Mouse (Mus musculus) midbrain, postnatal 0 days (tissue): Measurements from ENCODE around the gene Mmp10. TPM values are rescaled to one million over a fixed set of nuclear protein-coding genes. Genes with fewer than 3 reads are reported as not detected.

Source experiments
- ATAC-seq: fragments of 200-750 bp; cut with Nextera tagmentation; 2 replicates; pipeline ENCODE4 v1.8.0; 2017; ENCODE audit warnings: moderate number of reproducible peaks, mild to moderate bottlenecking, moderate TSS enrichment, moderate library complexity; ENCODE audit not compliant: low FRiP score
- DNase-seq: peaks from one replicate; pipeline ENCODE4 v3.0.0-alpha.2; 2015; ENCODE audit warnings: low spot score
- H3K27ac ChIP-seq: fragments of 300-500 bp; sonication (generic); 2 replicates; pipeline ENCODE4 v1.5.1; 2014; ENCODE audit warnings: low read depth, mild to moderate bottlenecking, low read length, mixed read lengths
- H3K27me3 ChIP-seq: fragments of 300-500 bp; sonication (generic); 2 replicates; pipeline ENCODE4 v1.6.1; 2014; ENCODE audit warnings: low read length, control low read depth, mixed read lengths; ENCODE audit not compliant: insufficient read depth
- H3K36me3 ChIP-seq: fragments of 300-500 bp; sonication (generic); 2 replicates; pipeline ENCODE4 v1.6.1; 2014; ENCODE audit warnings: low read length, control low read depth, mixed read lengths; ENCODE audit not compliant: insufficient read depth
- H3K4me1 ChIP-seq: fragments of 300-500 bp; sonication (generic); 2 replicates; pipeline ENCODE4 v1.6.1; 2014; ENCODE audit warnings: mild to moderate bottlenecking, control low read depth, antibody characterized with exemption, low read length, mixed read lengths; ENCODE audit not compliant: insufficient read depth
- H3K4me2 ChIP-seq: fragments of 300-500 bp; sonication (generic); 2 replicates; pipeline ENCODE4 v1.6.1; 2014; ENCODE audit warnings: low read depth, mild to moderate bottlenecking, low read length, mixed read lengths; ENCODE audit not compliant: poor library complexity, severe bottlenecking
- H3K4me3 ChIP-seq: fragments of 300-500 bp; sonication (generic); 2 replicates; pipeline ENCODE4 v1.5.1; 2014; ENCODE audit warnings: low read depth, mild to moderate bottlenecking, low read length, moderate library complexity
- H3K9ac ChIP-seq: fragments of 300-500 bp; sonication (generic); replicated peaks from 2 replicates; pipeline ENCODE4 v1.6.1; 2014; ENCODE audit warnings: mild to moderate bottlenecking, low read length, moderate library complexity, mixed read lengths; ENCODE audit not compliant: poor library complexity, severe bottlenecking
- H3K9me3 ChIP-seq: fragments of 300-500 bp; sonication (generic); 2 replicates; pipeline ENCODE4 v1.6.1; 2016; ENCODE audit warnings: low read length, control low read depth
- CTCF ChIP-seq: IDR thresholded peaks from 2 replicates; pipeline ENCODE4 v1.5.1; 2016; ENCODE audit warnings: antibody characterized with exemption, mild to moderate bottlenecking
- WGBS: fragments of 180-500 bp; shearing (Covaris S2); extraction: QIAGEN DNeasy Blood & Tissue Kit; methylation state at CpG from one replicate; pipeline ENCODE4 v1.1.7; 2014; 5-methylcytosine and 5-hydroxymethylcytosine counted together
- polyA plus RNA-seq: library from polyadenylated mRNA; unstranded; fragments of >200 nt; fragmentation: Nextera tagmentation; extraction: Ambion mirVana; gene quantifications from 2 replicates; pipeline ENCODE4 v1.2.1, GENCODE M21; 2015
- total RNA-seq: library from RNA; depleted of rRNA; stranded (reverse); fragments of >200 nt; gene quantifications from 2 replicates; pipeline ENCODE4 v1.2.3, GENCODE M21; 2014; rRNA removed

Gene Mmp10
- total and polyA plus RNA-seq, 2 experiments from 2014 or later, result not detected

GRCm38 (mm10) chr9:7545920-7546319 lies 43.8 kb downstream of the Mmp10 start:
- DNase-seq, result no peak
- H3K9me3 ChIP-seq, result no peaks in the 10 kb centered on the region
- WGBS, result 90% methylated on average over 7 of the region's 7 CpGs

GRCm38 (mm10) chr9:7551943-7552342 lies 49.8 kb downstream of the Mmp10 start:
- no peak for DNase-seq
- H3K4me3 ChIP-seq, result no peak overlapping the region
- no peak overlapping the region for H3K4me2 ChIP-seq
- no peaks in the 10 kb centered on the region for H3K27me3 ChIP-seq
- ATAC-seq, result no peak
- no peaks in the 10 kb centered on the region for H3K36me3 ChIP-seq
- no peak for TF ChIP-seq CTCF
- no peak overlapping the region for H3K9ac ChIP-seq
- no peak overlapping the region for H3K27ac ChIP-seq
- no peaks in the 10 kb centered on the region for H3K4me1 ChIP-seq
- H3K9me3 ChIP-seq, result no peaks in the 10 kb centered on the region

More at GRCm38 (mm10) chr9:7545920-7546319, 43.8 kb downstream of the Mmp10 start:
- H3K4me1 ChIP-seq, result no peaks in the 10 kb centered on the region
- no peak overlapping the region for H3K27ac ChIP-seq
- H3K27me3 ChIP-seq, result no peaks in the 10 kb centered on the region
- no peak overlapping the region for H3K4me3 ChIP-seq
- no peak for ATAC-seq
- no peak overlapping the region for H3K9ac ChIP-seq
- no peaks in the 10 kb centered on the region for H3K36me3 ChIP-seq
- no peak for TF ChIP-seq CTCF
- no peak overlapping the region for H3K4me2 ChIP-seq

- no peak for TF ChIP-seq CTCF
- WGBS, result 86% methylated on average over 3 of the region's 3 CpGs
These were observed 51.4 kb downstream of the Mmp10 start for GRCm38 (mm10) chr9:7553536-7553935.

DNA sequence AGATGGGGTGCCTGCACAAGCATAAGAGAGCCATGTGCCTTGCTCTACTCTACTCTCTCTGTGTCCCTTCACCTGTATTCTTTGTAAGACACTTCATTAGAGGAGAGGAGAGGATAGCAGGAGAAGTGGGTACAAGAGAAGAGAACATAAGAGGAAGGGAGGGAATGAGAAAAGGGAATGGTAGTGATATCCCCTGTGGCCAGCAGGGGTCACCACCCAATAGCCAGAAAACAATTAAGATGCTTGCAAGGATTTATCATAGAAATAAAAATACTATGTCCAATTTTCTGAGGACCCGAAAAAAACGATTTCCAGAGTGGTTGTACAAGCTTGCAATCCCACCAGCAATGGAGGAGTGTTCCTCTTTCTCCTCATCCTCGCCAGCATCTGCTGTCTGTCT lies 52.2 kb downstream of the Mmp10 start:
- TF ChIP-seq CTCF, result peak; percentile 44
- H3K36me3 ChIP-seq, result no peaks in the 10 kb centered on the region
- H3K27ac ChIP-seq, result no peak overlapping the region
- no peaks in the 10 kb centered on the region for H3K27me3 ChIP-seq
- no peaks in the 10 kb centered on the region for H3K4me1 ChIP-seq
- no peak overlapping the region for H3K9ac ChIP-seq
- DNase-seq (no peak), ATAC-seq (no peak)
- no peak overlapping the region for H3K4me3 ChIP-seq
- no peak overlapping the region for H3K4me2 ChIP-seq
- WGBS, result 46% methylated on average over 3 of the region's 3 CpGs
- H3K9me3 ChIP-seq, result no peaks in the 10 kb centered on the region

More at GRCm38 (mm10) chr9:7553536-7553935, 51.4 kb downstream of the Mmp10 start:
- Histone ChIP-seq H3K27me3 (no peaks in the 10 kb centered on the region), H3K27ac (no peak overlapping the region), H3K36me3 (no peaks in the 10 kb centered on the region), H3K9ac (no peak overlapping the region), H3K4me3 (no peak overlapping the region), H3K4me2 (no peak overlapping the region), H3K4me1 (no peaks in the 10 kb centered on the region), H3K9me3 (no peaks in the 10 kb centered on the region)
- no peak for DNase-seq
- ATAC-seq, result no peak

DNA sequence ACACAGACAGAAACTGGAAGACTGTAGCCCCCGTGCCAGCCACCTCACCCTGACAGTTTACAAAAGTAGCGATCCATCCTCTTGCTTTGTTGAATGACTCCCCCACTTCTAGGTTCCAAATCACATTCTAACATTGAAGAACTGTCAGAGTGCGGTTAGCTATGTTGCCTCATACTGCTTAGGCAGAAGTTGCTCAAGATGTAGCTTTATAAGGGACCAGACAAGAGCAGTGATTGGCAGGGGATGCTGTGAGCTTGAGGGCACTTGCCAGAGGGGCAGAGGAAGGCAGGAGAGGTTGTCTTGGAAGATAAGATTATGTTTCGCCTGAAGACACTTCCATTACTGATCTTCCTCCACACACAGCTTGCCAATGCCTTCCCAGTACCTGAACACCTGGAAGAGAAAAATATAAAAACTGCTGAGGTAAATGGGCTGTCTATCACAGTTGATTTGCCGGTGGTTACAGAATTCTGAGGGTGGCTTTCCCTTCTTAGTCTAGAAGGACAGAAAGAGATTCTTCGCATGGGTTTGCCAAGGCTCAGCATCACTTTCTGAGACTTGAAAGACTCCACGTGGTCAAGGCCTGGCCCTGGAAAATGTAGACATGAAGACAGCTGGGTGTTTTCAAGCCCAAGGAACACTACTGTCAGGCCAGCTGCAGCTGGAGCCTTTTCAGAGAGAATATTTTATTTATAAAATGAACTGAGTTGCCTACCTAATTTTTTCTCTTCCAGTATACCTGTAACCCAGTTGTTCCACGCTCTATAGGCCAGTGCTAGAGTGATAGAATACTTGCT lies 56.3 kb downstream of the Mmp10 start, which contains the start of gene Mmp8:
Mmp8 (plus strand) TSS at position 236 of the 797 bp plus-strand sequence.
- H3K4me1 ChIP-seq, result no peaks in the 10 kb centered on the region
- H3K27ac ChIP-seq, result no peak within 1 kb of the TSS
- no peak for TF ChIP-seq CTCF
- no peaks in the 10 kb centered on the region for H3K36me3 ChIP-seq
- DNase-seq (no peak), ATAC-seq (no peak)
- H3K27me3 ChIP-seq, result no peaks in the 10 kb centered on the region
- H3K9me3 ChIP-seq, result no peaks in the 10 kb centered on the region
- no peak within 1 kb of the TSS for H3K4me3 ChIP-seq
- H3K4me2 ChIP-seq, result no peak within 1 kb of the TSS
- no peak within 1 kb of the TSS for H3K9ac ChIP-seq
- 80% methylated on average over 8 of the region's 8 CpGs for WGBS

Other genes with a start within 250 kb of the Mmp10 start
- gene Mmp13, start 229.8 kb upstream of the Mmp10 start, total RNA-seq, result 0.47 TPM in 1 of 2 replicates, not detected in the other
- gene Mmp13, start 229.8 kb upstream of the Mmp10 start, polyA plus RNA-seq, result 0.07 TPM in 1 of 2 replicates, not detected in the other
- not detected in 2 replicates for gene Mmp12, start 158.0 kb upstream of the Mmp10 start, total RNA-seq
- gene Mmp12, start 158.0 kb upstream of the Mmp10 start, polyA plus RNA-seq, result not detected in 2 replicates
- gene Mmp1b, start 114.3 kb upstream of the Mmp10 start, total RNA-seq, result not detected in 2 replicates
- not detected in 2 replicates for gene Mmp1b, start 114.3 kb upstream of the Mmp10 start, polyA plus RNA-seq
- 0.99 TPM in 1 of 2 replicates, not detected in the other for gene Mmp3, start 56.5 kb upstream of the Mmp10 start, total RNA-seq
- gene Mmp3, start 56.5 kb upstream of the Mmp10 start, polyA plus RNA-seq, result not detected in 2 replicates
- not detected in 2 replicates for gene Mmp8, start 56.1 kb downstream of the Mmp10 start, total RNA-seq
- 0.13 TPM in 1 of 2 replicates, not detected in the other for gene Mmp8, start 56.1 kb downstream of the Mmp10 start, polyA plus RNA-seq
- not detected in 2 replicates for gene Mmp27, start 69.0 kb downstream of the Mmp10 start, total RNA-seq
- gene Mmp27, start 69.0 kb downstream of the Mmp10 start, polyA plus RNA-seq, result not detected in 2 replicates
- gene Mmp20, start 125.9 kb downstream of the Mmp10 start, total RNA-seq, result not detected in 2 replicates
- not detected in 2 replicates for gene Mmp20, start 125.9 kb downstream of the Mmp10 start, polyA plus RNA-seq
- gene Mmp7, start 189.7 kb downstream of the Mmp10 start, total RNA-seq, result not detected in 2 replicates
- not detected in 2 replicates for gene Mmp7, start 189.7 kb downstream of the Mmp10 start, polyA plus RNA-seq